Mouse (Mus musculus): Measurements from ENCODE around the gene Gm14408.
"Not testable (repeated sequence)": the region's sequence is repeated elsewhere in the genome, so short reads cannot be mapped to it uniquely, and the experiment has no call there.

Gene Gm14408

DNA sequence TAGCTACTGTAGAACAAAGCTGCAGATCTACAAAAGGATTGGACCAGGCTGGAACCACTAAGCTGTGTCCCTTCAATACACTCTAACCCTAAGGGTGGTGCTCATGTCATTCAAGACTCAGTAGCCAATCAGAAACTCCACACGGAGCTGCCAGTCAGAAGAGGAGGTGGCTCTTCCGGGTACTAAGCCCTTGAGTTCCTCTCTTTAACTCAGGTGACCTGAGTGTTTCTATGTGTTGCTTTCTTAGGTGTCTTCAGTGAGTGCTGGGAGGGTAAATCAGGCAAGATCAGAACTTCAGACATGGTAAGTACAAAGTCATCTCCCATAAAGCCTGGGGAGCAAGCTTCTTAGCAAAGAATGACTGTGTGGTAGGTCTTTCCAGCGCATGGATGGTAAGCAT lies at the start of gene Gm14408:
Gm14408 (plus strand) TSS at position 301 of the 400 bp plus-strand sequence.
- DNase-seq (ENCODE audit: low spot score in 2 of 2): not testable (repeated sequence)

DNA sequence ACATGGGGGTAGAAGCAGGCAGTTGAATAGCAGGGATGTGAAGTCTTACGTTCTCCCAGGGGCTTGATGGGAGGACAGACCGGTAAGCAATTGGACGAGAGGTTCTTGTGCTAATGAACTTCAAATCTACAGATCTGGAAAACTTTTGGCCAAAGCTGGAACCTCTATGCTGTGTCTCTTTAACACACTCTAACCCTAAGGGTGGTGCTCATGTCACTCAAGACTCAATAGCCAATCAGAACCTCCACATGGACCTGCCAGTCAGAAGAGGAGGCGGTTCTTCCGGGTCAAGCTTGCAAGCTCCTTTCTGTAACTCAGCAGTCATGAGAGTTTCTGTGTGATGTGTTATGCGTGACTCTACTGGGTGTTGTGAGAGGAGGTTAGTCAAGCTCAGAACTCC lies 32.6 kb upstream of the Gm14408 start, which contains the start of gene Gm14295:
Gm14295 (plus strand) TSS at position 301 of the 400 bp plus-strand sequence.
- DNase-seq (ENCODE audit: low spot score in 2 of 2): not testable (repeated sequence)

DNA sequence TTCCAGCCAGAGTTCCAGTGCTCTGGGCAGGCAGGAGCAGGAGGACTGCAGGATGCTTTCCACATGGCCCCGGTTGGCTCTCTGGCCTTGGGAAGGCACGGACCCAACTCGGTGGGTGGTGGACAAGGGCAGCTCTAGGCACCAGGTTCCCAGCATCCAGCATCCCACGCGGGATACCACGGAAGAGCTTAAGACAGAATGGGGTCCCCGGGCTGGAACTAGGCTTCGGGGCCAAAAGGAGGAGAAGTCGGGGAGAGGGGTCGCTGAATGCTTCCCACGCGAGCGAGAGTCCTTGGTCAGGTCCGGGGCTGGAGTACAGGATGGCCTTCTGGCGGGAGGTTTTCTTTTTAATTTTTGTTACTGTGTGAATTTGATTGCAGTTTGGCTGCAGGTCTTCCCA lies 32.2 kb upstream of the Gm14408 start:
- not testable (repeated sequence) for DNase-seq (ENCODE audit: low spot score in 2 of 2)
